In genomic region chr6:126595805-126596629, GRCm38 (mm10) we compare ENCODE assay signal across 20 mouse cellular contexts. TPM values are rescaled to one million over a fixed set of nuclear protein-coding genes. Genes with fewer than 3 reads are reported as not detected.
DNase-seq lines count a peak whose midpoint lies in the region; ATAC-seq and TF ChIP-seq lines count a peak whose summit lies in the region.
"Had no signal": no experiment of that assay in that cellular context is flagged by ENCODE, and none has a peak within 500 bp of the region (broad histone marks: within the 10 kb centered on the region; RNA-seq: fewer than 3 reads in every experiment).

No protein-coding gene starts in this region.

- H3K9me3 ChIP-seq in forebrain, embryonic 16.5 days (ENCODE audit: control insufficient read depth, low read length) = no peaks in the 10 kb centered on the region
- H3K9me3 ChIP-seq in forebrain, embryonic 14.5 days (replicated peaks; ENCODE audit: control insufficient read depth, low read length) = no peaks in the 10 kb centered on the region
- H3K9me3 ChIP-seq: embryonic facial prominence, embryonic 15.5 days; heart, embryonic 12.5 days; stomach, embryonic 15.5 days had no signal

- no peak for DNase-seq in forebrain, embryonic 14.5 days (ENCODE audit: low spot score)
- DNase-seq in left cerebral cortex, adult 2 months (ENCODE audit: extremely low spot score in 1 of 2, low spot score in 2 of 2) = peak in 1 of 2 experiments; percentile 55
- DNase-seq in left cerebral cortex, adult 11 months (ENCODE audit: low spot score) = no peak
- DNase-seq in brain, embryonic 14.5 days (ENCODE audit: low read depth) = peak; percentile 31
- DNase-seq in cerebellum, postnatal 36 days = peak; percentile 57 to 60
- DNase-seq in kidney, adult 8-10 months = no peak
- DNase-seq: gastrocnemius, postnatal 36 days; heart, postnatal 36 days; kidney, postnatal 10 days; lung, embryonic 14.5 days; spleen, adult 18-20 months; thymus, postnatal 14 days had no signal

- H3K27me3 ChIP-seq in forebrain, embryonic 16.5 days (replicated peaks; ENCODE audit: control insufficient read depth, insufficient read depth, low read length) = no peaks in the 10 kb centered on the region
- no peaks in the 10 kb centered on the region for H3K27me3 ChIP-seq in forebrain, embryonic 14.5 days (replicated peaks; ENCODE audit: control insufficient read depth, insufficient read depth, low read length)
- H3K27me3 ChIP-seq: embryonic facial prominence, embryonic 15.5 days; stomach, embryonic 15.5 days had no signal

- H3K4me3 ChIP-seq in forebrain, embryonic 16.5 days (replicated peaks; ENCODE audit: low read length) = no peak overlapping the region
- no peak overlapping the region for H3K4me3 ChIP-seq in forebrain, embryonic 14.5 days (ENCODE audit: low read depth, low read length)
- H3K4me3 ChIP-seq in left cerebral cortex, adult 2 months = no peak overlapping the region
- H3K4me3 ChIP-seq: embryonic facial prominence, embryonic 15.5 days; heart, embryonic 12.5 days; stomach, embryonic 15.5 days had no signal

- TF ChIP-seq CTCF in left cerebral cortex, adult 2 months (IDR thresholded peaks at IDR 0.05) = no peak
- TF ChIP-seq CTCF in brain, embryonic 14.5 days (IDR thresholded peaks at IDR 0.05; ENCODE audit: borderline replicate concordance, extremely low read depth, insufficient read depth, insufficient read length) = no peak

- no peak overlapping the region; the same call in 1 of the 2 replicates for H3K27ac ChIP-seq in forebrain, embryonic 16.5 days (ENCODE audit: low read length)
- no peak overlapping the region for H3K27ac ChIP-seq in forebrain, embryonic 14.5 days (ENCODE audit: low read depth, low read length)
- H3K27ac ChIP-seq in left cerebral cortex, adult 2 months = peak overlapping the region; percentile 70
- H3K27ac ChIP-seq: embryonic facial prominence, embryonic 15.5 days; stomach, embryonic 15.5 days had no signal

- 74% methylated on average over 18 of the region's 18 CpGs for WGBS in forebrain, embryonic 16.5 days
- WGBS in forebrain, embryonic 14.5 days = 82% methylated on average over 18 of the region's 18 CpGs

- H3K4me1 ChIP-seq in forebrain, embryonic 16.5 days (replicated peaks; ENCODE audit: control insufficient read depth, insufficient read depth, low read length) = peaks cover 16% of the 10 kb centered on the region
- no peaks in the 10 kb centered on the region for H3K4me1 ChIP-seq in forebrain, embryonic 14.5 days (ENCODE audit: control insufficient read depth, insufficient read depth, low read length)
- H3K4me1 ChIP-seq: embryonic facial prominence, embryonic 15.5 days; stomach, embryonic 15.5 days had no signal

- no peaks in the 10 kb centered on the region for H3K36me3 ChIP-seq in forebrain, embryonic 16.5 days (ENCODE audit: control insufficient read depth, insufficient read depth)
- H3K36me3 ChIP-seq in forebrain, embryonic 14.5 days (ENCODE audit: control insufficient read depth, insufficient read depth, low read length) = no peaks in the 10 kb centered on the region
- H3K36me3 ChIP-seq: embryonic facial prominence, embryonic 15.5 days; G1E; heart, embryonic 12.5 days; stomach, embryonic 15.5 days had no signal

- peak; percentile 56; the same call in 1 of the 2 replicates for ATAC-seq in forebrain, embryonic 16.5 days
- no peak for ATAC-seq in forebrain, embryonic 14.5 days
- no peak for ATAC-seq in granulocyte monocyte progenitor cell, adult 5-6 weeks (replicated peaks; ENCODE audit: poor library complexity, severe bottlenecking)
- ATAC-seq: intestine, postnatal 0 days had no signal

- no peak overlapping the region for H3K4me2 ChIP-seq in forebrain, embryonic 16.5 days (ENCODE audit: low read length)
- H3K4me2 ChIP-seq in forebrain, embryonic 14.5 days (ENCODE audit: low read length) = no peak overlapping the region
- H3K4me2 ChIP-seq: embryonic facial prominence, embryonic 15.5 days; heart, embryonic 12.5 days; liver, embryonic 11.5 days; lung, embryonic 14.5 days; stomach, embryonic 15.5 days had no signal

- H3K9ac ChIP-seq in forebrain, embryonic 16.5 days (replicated peaks; ENCODE audit: low read depth, low read length) = no peak overlapping the region
- H3K9ac ChIP-seq in forebrain, embryonic 14.5 days (ENCODE audit: low read length) = no peak overlapping the region
- H3K9ac ChIP-seq: embryonic facial prominence, embryonic 15.5 days; heart, embryonic 12.5 days; lung, embryonic 14.5 days; stomach, embryonic 15.5 days had no signal

- TF ChIP-seq POLR2A in brain, embryonic 14.5 days (IDR thresholded peaks at IDR 0.05; ENCODE audit: borderline replicate concordance, extremely low read depth, insufficient read depth, insufficient read length, poor library complexity, severe bottlenecking) = no peak

- intact Hi-C loops in left cerebral cortex, adult 2 months (cut with DNase I) = no loop called here

RNA-seq across cellular contexts. Expression of gene Kcna1, which starts 50.2 kb away (rescaled TPM):
- polyA plus RNA-seq in forebrain, embryonic 16.5 days (2015; fragmentation: Nextera tagmentation; extraction: Ambion mirVana) = 4.5 and 4.9 TPM in 2 replicates
- polyA plus RNA-seq in forebrain, embryonic 14.5 days (2014; fragmentation: Nextera tagmentation; extraction: Ambion mirVana) = 2.5 and 2.8 TPM in 2 replicates
- 100 to 1,000 TPM; 120 to 122 TPM for total RNA-seq in left cerebral cortex, adult 2 months (2021)
- 1.3 TPM in 2 replicates for polyA plus RNA-seq in brain, embryonic 14.5 days (2012; rRNA removed)
- not detected in 2 replicates for total RNA-seq in granulocyte monocyte progenitor cell, adult 5-6 weeks (2014; fragmentation: Nextera tagmentation)
- total RNA-seq in granulocyte monocyte progenitor cell, adult 5-6 weeks (2017) = not detected in 2 replicates
- polyA plus RNA-seq: G1E had no signal

Comparison
In these comparisons a context has a peak if more than half of its experiments do, and no peak if none do; other contexts are left out.
1. DNase-seq: peak in brain, embryonic 14.5 days (single experiment) and cerebellum, postnatal 36 days (2 of 2); none in forebrain, embryonic 14.5 days (single experiment), left cerebral cortex, adult 11 months (single experiment) and kidney, adult 8-10 months (0 of 2).